Mouse (Mus musculus): Measurements from ENCODE around the gene Elovl6.

Elovl6 gene

DNA sequence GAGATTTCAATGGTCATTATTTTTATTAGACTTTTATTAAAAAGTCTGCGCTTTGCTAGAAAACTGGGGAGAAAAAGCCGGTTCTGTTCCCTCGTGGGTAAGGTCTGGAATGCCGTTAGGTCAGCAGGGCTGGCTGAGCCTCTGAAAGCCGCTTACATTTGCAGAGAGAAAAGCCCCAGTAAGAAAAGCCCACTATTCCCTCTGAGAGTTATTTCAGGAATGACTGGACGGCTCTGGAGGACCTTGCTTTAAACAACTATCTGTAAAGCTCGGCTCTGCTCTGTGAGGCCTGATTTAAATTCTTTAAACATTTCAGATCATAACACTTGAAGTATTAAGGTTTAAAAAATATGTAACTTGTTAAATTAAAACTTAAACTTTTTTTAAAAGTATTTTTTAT is 36.4 kb downstream of the Elovl6 start:
- no peak for DNase-seq

DNA sequence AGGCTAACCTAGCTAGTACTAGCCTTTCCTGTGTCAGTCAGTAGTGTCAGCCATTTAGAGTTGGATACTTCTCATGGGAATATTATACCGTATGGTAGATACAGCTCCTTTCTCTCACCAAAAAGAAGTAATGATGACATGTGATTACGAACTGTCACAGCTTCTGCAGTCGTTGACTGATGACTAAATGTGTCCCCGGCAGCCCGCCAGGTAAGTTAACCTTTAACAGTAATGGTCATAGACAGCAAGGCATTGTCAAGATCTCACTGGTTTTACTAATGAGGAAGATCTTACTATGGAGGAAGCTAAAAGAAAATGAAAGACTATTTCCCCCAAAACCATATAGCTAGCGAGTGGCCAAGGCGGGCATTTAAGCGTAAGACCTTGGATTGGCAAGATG is 38.8 kb downstream of the Elovl6 start:
- peak; percentile 89 to 90 for DNase-seq

DNA sequence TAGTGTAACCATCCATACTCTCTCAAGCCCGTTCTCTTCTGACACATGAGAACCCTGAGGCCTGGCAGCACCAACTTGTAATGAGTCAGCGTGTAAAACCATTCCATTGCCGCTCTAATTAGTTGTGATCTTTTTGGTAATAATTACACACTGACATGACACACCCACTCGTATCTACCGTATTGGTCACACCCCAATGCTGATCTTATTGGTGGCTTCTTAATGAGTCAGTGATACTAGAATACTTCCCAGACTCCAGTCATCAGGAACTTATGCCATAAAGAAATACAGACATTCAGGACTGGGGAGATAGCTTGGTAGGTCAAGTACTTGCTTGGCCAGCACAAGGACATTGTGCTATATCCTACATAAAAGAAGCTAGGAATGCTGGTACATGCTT is 39.5 kb downstream of the Elovl6 start:
- DNase-seq, result no peak

DNA sequence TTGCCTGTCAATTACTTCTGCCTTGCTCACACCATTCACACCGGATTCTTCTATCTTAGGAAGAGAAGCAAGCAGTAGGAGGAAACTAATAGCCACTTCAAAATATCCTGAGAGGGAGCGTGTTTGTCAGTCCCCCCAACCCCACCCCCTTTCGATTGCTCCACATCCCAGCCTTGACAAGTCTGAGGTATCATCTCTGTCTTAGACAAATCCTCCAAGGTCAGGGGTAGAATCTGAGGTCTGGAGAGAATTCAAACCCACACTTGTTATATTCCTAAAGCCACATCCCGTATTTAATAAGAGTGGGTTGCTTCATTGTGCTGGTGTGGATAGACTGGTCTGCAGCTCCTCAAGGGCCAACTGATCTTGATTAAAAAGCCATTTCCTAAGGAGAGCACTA is 40.8 kb downstream of the Elovl6 start:
- no peak for DNase-seq

DNA sequence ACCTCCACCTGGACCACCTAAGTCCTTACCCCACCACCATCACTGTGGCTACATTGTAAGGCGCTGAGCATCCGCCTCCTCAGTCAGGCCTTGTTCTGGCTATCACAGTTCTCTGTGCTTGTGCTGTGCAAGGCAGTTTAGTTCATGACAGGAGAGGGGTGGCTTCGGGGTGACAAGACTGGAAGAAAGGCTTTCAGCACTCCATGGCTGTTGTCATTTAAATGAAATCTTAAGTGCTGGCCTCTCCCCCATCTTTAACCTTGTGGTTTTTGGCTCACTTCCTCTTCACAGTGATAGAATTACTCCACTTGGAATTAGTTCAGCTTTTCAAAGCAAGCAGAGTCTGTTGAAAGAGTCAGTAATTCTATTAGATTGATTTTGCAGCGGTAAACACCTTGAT is 41.5 kb downstream of the Elovl6 start:
- DNase-seq, result no peak

DNA sequence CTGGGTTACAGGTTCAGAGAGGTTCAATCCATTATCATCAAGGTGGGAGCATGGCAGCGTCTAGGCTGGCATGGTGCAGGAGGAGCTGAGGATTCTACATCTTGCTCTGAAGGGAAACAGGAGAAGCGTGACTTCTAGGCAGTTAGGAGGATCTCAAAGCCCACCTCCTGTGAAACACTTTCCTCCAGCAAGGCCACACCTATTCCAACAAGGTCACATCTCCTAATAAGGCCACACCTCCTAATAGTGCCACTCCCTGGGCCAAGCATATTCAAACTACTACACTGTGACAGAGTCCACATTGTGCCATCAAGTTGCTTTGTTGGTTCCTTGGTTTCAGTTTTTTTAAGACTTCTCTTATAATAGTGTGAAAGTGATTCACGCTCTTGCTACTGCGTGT is 42.9 kb downstream of the Elovl6 start:
- no peak for DNase-seq

DNA sequence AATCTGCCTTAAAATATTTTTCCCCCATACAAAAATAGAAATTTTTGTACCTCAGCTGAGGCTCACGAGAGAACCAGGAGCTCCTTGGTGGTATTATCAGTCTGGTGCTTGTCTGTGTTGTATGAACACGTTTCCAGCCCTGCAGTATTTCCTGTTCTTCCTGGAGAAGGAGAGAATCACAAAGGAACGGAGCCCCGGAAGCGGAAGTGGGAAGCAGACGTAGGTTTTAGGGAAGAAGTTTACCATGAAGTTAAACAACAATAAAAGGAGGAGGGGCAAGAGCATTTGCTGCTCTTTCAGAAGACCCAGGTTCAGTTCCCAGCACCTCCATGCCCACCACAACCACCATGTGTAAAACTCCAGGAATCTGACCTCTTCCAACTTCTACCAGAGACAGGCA is 44.4 kb downstream of the Elovl6 start:
- DNase-seq, result no peak

DNA sequence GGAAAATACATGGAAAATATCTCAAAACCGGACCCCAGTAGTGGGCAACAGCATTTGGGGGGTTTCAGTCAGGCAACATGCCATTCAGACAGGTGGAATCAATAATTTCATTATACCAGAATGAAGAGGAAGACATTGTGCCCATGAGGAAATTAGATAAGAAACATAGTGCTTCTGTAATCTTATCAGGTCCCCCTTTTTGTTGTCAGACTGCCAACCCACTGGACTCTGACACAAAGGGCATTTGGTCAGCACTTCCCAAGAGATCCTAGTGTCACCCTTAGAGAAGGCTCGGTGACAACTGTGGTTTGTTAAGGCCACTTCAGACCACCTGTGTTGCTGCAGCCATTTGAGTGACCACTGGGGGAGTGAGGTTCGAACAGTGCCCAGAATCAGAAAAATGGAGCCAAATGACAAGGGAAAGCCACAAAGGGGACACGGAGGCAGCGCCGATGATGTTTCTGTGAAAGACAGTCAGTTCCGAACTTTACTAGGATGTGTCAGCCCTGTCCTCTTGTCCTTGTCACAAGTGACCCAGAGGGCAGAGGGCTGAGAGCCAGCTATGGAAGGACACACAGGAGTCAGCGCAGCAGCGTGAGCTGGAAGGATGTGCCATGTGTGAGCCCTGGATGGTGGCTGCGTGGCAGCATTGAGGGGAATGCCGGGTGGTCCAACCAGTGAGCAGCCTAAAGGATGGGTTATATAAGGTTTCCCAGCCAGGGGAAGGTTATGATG is 46.8 kb downstream of the Elovl6 start:
- DNase-seq, result peak in 1 of 2 experiments; percentile 39

DNA sequence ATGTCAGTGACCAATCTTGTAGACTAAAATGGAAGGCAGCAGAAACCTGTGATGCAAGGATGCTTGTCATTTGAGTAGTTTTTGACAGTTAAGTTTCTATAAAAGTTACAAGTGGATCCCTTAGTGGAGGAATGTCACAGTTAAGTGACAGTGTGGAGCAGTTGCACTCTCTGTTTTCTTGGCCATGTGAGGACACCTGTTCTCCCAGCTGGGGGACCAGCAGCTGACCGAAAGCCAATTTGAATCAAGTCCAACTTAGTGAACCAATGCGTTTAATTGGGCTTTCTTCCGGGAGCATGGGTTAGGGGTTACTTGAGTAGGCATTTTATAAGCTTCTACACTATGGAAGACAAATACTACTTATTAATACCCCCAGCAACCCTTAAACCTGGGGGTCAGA is 48.9 kb downstream of the Elovl6 start:
- DNase-seq, result peak; percentile 51 to 75

DNA sequence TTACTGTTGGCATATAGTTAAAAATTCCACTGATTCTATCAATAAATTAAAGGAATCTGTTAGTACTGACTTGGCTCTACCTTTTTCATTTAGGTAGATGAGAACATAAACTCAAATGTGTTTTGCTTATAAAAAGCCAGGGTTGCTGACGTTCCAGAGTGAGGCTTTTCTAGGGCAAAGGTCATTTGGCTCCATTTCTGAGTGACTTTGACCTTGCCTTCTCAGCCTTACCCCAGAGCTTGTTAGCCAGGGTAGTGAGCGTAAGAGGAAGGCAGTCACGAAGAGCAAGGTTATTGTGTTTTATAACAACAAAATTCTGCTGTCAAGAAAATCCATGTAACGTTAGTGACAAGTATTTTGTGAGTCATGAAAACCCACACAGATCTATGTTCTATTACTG is 50.3 kb downstream of the Elovl6 start:
- DNase-seq, result peak; percentile 71 to 73

DNA sequence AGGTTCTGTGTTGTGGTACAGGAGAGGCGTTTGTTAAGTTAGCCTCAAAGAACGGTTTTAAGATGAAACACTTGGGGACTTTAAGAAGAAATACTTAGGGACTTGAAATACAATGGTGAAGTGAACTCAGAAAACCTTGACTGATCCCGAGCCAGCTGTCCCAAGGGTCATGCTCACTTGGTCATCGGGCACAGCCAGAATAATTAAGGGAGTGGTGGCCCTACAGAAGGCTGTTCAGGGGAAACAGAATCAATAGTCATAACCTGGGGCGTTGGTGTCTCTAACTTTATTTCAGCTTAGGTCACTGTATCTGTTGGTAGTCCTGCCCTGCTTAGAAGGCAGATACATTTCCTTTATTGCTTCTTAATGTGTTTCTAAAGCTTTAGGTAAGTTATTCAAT is 51.1 kb downstream of the Elovl6 start:
- DNase-seq, result peak; percentile 23 to 61

DNA sequence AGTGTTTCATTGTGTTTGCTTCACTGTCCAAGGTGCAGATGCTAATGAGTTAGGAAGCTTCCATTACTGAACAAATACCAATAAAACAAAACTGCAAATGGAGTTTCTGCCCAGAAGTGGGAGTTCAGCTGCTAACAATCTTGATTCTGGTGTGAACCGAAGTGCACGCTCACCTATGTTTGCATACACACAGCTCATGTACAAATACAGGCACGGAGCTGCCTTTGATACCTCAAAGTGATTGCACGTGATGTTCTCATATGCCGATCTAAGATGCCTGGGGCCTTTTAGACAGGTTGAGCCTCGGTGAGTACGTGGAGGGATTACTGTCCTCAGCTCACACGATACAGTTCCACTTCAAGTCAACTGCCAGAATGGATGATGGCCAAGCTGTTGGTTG is 55.8 kb downstream of the Elovl6 start:
- DNase-seq, result no peak

DNA sequence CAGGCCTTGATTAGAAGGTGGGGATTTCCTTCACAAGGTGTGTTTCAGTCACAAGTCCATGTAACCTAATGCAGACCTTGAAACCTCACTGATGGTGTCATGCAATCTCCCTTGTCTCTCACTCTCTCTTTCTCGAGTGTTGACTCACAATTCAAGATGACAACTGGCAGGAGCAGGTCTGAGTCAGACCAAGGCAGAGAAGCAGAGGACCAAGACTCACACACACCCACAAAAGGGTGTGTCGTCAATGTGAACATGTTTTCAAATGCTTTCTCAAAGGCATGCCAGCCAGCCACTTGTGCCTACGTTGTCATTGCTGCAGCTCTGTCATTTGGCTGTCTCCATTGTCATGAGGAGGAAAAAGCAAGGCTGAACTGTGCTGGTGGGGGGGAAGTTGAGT is 56.6 kb downstream of the Elovl6 start:
- no peak for DNase-seq

DNA sequence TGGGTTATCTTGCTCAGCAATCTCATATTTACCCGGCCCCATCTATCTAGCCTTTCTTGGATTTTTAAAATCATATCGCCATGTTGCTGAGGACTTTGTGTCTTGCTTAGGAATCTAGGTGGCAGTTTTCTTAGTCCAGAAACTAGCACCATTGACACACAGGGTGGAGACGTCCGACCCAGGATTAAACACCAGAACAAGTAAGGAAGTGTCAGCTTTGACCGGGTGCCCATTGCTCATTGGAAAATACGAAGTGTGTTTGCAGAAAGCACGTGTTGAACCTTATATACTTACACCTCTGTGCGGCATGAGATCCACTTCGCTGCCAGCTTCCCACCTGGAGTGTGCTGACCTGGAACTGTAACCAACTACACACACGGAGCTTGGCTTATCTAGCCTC is 57.5 kb downstream of the Elovl6 start:
- no peak for DNase-seq

DNA sequence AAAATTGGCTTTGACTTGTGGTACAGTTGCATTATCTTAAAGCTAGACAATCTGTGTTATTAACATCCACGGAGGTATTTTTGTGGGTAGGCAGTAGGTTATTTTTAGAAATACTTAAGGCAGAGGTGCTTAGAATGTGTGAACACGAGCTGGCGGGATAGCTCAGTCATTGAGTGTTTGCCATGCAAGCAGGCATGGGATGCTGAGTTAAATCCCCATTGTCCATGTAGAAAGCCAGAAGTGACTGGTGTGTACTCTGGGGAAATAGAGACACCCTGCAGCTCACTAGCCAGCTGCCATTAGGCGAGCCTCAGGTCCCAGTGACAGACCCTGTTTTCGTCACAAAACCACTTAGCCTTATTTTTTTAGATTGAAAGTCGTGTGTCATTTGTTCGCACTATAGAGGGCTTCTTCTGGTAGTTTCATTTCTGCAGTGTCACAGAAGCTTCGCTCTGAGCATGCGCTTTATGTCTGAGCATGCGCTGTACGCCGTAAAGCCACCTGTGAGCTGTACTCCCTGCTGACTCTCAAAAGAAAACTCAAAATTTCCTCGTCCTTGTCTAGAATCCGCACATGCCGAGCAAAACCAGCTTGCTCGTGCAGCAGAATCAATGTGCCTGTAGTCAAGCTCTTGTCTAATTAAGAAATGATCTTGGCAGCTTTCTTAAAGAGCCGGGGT is 58.5 kb downstream of the Elovl6 start:
- DNase-seq, result no peak

DNA sequence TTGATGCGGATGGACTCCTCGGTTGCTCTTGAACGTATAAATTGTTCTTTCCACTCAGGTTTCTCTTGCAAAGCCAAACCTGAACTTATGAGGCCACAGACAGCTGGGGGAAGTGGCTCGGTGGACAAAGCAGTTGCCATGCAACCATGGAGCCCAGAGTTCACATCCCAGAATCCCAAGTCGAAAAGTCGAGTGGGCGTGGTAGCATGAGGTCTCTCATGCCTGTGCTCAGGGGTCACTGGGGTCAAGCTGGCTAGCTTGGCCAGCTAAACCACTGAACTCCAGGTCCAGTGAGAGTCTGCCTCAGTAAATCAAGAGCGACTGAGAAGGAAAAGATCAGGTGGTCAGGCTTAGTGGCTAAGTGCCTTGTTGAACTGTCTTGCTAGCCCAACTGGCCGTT is 59.1 kb downstream of the Elovl6 start:
- peak; percentile 78 to 89 for DNase-seq

DNA sequence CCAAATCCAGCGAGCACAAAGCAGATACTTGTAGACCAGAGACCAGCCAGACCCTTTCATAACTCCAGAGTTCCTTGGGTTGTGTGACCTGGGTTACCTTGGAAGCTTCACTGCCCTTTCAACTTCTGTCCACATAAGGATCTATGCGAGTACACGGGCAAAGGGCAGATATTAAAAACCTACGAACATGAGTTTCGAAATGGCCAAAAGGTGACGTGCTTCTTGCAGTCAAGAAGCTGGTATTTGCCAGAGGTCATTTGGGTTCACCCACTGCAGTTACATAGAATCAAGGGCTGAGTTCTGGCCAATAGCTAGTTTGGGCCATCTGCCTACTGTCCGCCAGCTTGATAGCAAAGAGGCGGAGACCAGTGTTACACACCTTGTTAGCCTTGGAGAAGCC is 59.6 kb downstream of the Elovl6 start:
- no peak for DNase-seq

DNA sequence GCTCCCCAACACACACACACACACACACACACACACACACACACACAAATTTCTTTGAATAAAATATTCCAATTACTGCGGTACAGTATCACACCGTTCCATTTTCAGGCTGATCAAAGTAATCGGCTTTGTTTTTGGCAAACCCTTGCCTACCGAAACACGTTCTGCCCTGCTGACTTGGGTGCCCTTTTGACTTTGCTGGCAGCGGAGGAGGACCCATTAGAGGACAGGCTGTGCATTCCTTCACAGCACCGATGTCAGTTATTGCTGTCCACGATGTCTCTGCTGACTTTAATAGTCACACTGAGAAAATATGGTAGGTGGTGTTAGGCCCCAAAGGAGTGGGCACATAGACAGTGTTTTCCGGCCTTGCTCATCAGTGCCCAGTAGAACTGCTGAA is 60.8 kb downstream of the Elovl6 start:
- DNase-seq, result peak; percentile 63 to 81

DNA sequence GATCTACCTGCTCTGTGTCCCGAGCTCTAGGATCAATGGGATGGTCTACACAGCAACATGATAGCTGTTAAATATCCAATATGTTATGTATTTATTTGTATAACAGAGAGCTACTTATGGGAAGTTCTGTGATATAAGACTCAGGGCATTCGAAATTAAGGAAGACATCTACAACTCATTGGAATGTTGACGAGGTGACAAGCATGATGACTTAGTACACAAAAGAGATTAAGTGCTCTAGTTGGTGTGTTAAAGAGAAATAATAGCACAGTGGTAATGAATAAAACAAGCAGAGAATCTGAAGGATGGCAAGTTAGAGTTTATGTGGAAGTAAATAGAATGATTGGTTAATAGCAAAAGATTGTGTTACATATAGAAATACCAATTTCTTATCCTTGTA is 61.6 kb downstream of the Elovl6 start:
- DNase-seq, result no peak

DNA sequence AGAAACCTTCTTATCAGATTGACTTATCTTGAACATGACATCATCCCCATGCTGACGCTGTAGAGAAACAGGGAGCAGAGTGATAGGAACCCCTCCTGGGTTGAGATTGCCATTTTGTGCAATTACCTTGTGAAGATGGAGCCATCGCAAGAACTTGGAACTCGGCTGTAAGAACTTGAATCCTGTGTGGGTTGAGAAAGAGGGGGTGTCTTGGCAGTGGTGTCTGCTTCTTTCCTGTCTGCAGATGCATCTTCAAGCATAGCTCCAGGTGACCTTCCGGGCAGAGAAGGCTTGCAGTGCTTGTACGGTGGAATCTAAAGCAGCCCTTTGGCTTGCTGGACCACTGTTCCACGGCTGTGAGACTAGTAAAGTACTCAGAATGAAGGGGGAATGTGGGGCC is 63.9 kb downstream of the Elovl6 start:
- no peak for DNase-seq

DNA sequence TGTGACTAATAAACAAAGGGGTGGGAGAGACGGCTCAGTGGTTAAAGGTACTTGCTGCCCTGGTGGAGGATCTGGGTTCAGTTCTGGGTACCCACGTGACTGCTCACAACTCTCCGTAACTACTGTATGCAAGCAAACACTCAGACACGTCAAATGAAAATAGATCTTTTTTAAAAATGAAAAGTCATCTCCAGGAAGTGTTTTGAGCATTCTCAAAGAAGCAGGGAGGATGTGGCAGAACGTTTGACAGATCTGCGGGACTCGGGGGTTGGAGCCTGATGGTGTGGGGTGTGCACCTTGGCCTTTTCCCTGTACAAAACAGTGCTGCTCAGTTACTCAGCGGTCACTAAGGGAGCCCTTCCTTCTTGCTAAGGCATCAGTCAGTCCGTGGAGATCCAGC is 70.1 kb downstream of the Elovl6 start:
- no peak for DNase-seq

DNA sequence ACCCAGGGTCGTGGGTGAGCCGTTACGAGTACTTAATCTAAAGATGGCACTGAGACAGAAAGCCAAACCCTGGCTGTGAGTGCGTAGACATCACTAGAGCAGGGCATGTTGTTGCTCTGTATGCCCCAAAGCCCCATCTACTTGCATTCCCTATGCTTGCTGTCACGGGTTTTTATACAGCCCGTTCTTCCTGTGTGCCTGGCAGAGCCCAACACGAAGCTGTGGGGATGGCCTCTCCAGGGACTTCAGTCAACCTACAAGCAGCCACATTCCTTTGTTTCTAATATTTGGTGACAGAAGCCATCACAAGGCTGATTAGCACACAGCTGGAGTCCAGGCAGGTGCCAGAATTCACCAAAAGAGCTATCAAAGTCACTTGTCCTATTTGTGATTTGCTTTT is 73.3 kb downstream of the Elovl6 start:
- no peak for DNase-seq

DNA sequence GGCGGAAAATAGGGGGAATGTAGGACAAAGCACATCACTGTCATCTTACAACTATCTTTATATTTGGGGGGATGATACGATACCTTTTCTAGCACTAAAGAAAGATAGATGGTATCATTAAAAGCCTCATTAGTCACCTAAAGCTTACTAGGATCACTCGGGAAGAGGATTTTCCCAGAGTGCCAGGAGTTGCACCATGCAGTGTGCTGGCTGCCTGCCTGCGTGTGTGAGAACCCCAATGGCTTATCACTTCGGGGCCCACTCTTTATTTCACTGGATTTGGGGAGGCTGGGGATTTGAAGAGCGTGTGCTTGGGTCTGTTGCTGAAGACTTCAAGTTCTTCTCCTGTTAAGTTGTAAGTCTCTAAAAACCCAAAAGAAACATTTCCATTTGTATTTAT is 73.8 kb downstream of the Elovl6 start:
- no peak for DNase-seq

DNA sequence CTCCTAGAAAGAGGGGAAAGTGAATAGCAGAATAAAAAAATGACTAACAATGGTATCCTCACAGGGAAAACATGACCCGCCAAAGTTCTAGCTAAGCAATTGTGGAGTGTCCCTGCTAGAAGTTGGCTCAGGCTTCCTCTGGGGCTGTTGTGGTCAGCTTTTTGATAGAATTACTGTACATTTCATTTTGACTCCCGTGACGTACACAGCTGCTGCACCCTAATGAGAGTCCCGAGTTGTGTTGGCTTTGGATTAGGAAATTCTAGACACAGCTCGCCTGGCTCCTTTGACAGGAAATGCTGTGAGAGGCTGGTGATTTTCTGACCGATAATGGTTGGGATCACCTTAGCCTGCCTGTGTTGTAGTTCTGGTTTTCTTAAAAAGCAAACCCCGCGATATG is 79.5 kb downstream of the Elovl6 start:
- no peak for DNase-seq
